22 mouse cellular contexts compared by ENCODE assay signal in genomic region chr11:105974593-105974992, GRCm38 (mm10). TPM values are rescaled to one million over a fixed set of nuclear protein-coding genes. Genes with fewer than 3 reads are reported as not detected.
DNase-seq lines count a peak whose midpoint lies in the region; ATAC-seq and TF ChIP-seq lines count a peak whose summit lies in the region.
"Had no signal": no experiment of that assay in that cellular context is flagged by ENCODE, and none has a peak within 500 bp of the region (broad histone marks: within the 10 kb centered on the region; RNA-seq: fewer than 3 reads in every experiment).

No protein-coding gene starts in this region.

- TF ChIP-seq CTCF in testis, adult 2 months (IDR thresholded peaks at IDR 0.05; ENCODE audit: control insufficient read depth, insufficient read depth, insufficient replicate concordance, low read depth, low read length), result no peak

- peak overlapping the region; percentile 70 for H3K27ac ChIP-seq in testis, adult 2 months (ENCODE audit: control insufficient read depth, insufficient read depth, low read depth, low read length)
- H3K27ac ChIP-seq in midbrain, embryonic 13.5 days, result no peak overlapping the region
- H3K27ac ChIP-seq: hindbrain, postnatal 0 days; lung, embryonic 15.5 days had no signal

- TF ChIP-seq POLR2A in testis, adult 2 months (IDR thresholded peaks at IDR 0.05; ENCODE audit: control insufficient read depth, low read depth, low read length), result no peak; the same call in 1 of the 2 replicates

- no peaks in the 10 kb centered on the region for H3K4me1 ChIP-seq in testis, adult 2 months (ENCODE audit: control insufficient read depth, insufficient read depth, low read length)
- no peaks in the 10 kb centered on the region for H3K4me1 ChIP-seq in midbrain, embryonic 13.5 days (replicated peaks)
- H3K4me1 ChIP-seq: lung, embryonic 15.5 days; megakaryocyte, embryonic 14.5 days had no signal

- ATAC-seq in midbrain, embryonic 13.5 days, result no peak
- ATAC-seq: forebrain, embryonic 16.5 days had no signal

- H3K4me2 ChIP-seq in midbrain, embryonic 13.5 days (replicated peaks), result no peak overlapping the region
- H3K4me2 ChIP-seq: lung, embryonic 15.5 days had no signal

- no peaks in the 10 kb centered on the region for H3K36me3 ChIP-seq in testis, adult 2 months (ENCODE audit: control insufficient read depth, insufficient read depth, low read length)
- no peaks in the 10 kb centered on the region for H3K36me3 ChIP-seq in midbrain, embryonic 13.5 days
- H3K36me3 ChIP-seq: lung, embryonic 15.5 days had no signal

- WGBS in midbrain, embryonic 13.5 days, result 97% methylated on average over 6 of the region's 6 CpGs

- H3K4me3 ChIP-seq in testis, adult 2 months (ENCODE audit: control insufficient read depth, low read depth, low read length), result peak overlapping the region; percentile 86
- no peak overlapping the region for H3K4me3 ChIP-seq in midbrain, embryonic 13.5 days (replicated peaks)
- H3K4me3 ChIP-seq: lung, embryonic 15.5 days; megakaryocyte, embryonic 14.5 days had no signal

- H3K27me3 ChIP-seq in testis, adult 2 months (ENCODE audit: control insufficient read depth, insufficient read depth, low read length), result no peaks in the 10 kb centered on the region
- peaks cover 14% of the 10 kb centered on the region for H3K27me3 ChIP-seq in midbrain, embryonic 13.5 days
- H3K27me3 ChIP-seq: lung, embryonic 15.5 days had no signal

- no peaks in the 10 kb centered on the region for H3K9me3 ChIP-seq in midbrain, embryonic 13.5 days
- H3K9me3 ChIP-seq: lung, embryonic 15.5 days; megakaryocyte, embryonic 14.5 days had no signal

- no peak overlapping the region for H3K9ac ChIP-seq in midbrain, embryonic 13.5 days (replicated peaks)
- H3K9ac ChIP-seq: lung, embryonic 15.5 days had no signal

- intact Hi-C loops in gastrocnemius, postnatal 14 days (cut with DNase I; ENCODE audit: low total_unique reads), result no loop called here

- DNase-seq in gastrocnemius, adult 18-20 months (ENCODE audit: low spot score), result peak; percentile 29
- DNase-seq in gastrocnemius, postnatal 4 days (ENCODE audit: low spot score in 2 of 2), result no peak
- DNase-seq in testis, postnatal 14 days (ENCODE audit: low spot score), result no peak
- peak; percentile 70 for DNase-seq in gastrocnemius, postnatal 14 days
- DNase-seq in right cerebral cortex, postnatal 25 days, result no peak
- DNase-seq in frontal cortex, postnatal 36 days (ENCODE audit: low spot score in 2 of 2), result no peak
- DNase-seq: heart, adult 18-20 months; liver; thymus, adult 2 months had no signal

RNA-seq across cellular contexts. Expression of gene Ace, which starts 6.8 kb away (rescaled TPM):
- 10 to 100 TPM; 19.5 to 19.7 TPM for total RNA-seq in gastrocnemius, adult 18-20 months (2021)
- total RNA-seq in gastrocnemius, postnatal 4 days (2021), result 10 to 100 TPM; 23.0 to 35.7 TPM
- polyA plus RNA-seq in testis, adult 2 months (2012; rRNA removed), result 389 and 421 TPM in 2 replicates
- total RNA-seq in gastrocnemius, postnatal 14 days (2021), result 10 to 100 TPM; 46.2 to 48.3 TPM
- 1.5 and 1.8 TPM in 2 replicates for polyA plus RNA-seq in midbrain, embryonic 13.5 days (2015; fragmentation: Nextera tagmentation; extraction: Ambion mirVana)

RNA-seq across cellular contexts. Expression of gene Ace3, which starts 19.9 kb away (rescaled TPM):
- not detected for total RNA-seq in gastrocnemius, adult 18-20 months (2021)
- total RNA-seq in gastrocnemius, postnatal 4 days (2021), result not detected
- polyA plus RNA-seq in testis, adult 2 months (2012; rRNA removed), result 78.7 and 82.6 TPM in 2 replicates
- not detected for total RNA-seq in gastrocnemius, postnatal 14 days (2021)
- polyA plus RNA-seq in midbrain, embryonic 13.5 days (2015; fragmentation: Nextera tagmentation; extraction: Ambion mirVana), result not detected in 2 replicates
- total RNA-seq: ES-E14; heart, adult 18-20 months; hindbrain, postnatal 0 days; layer of hippocampus, adult 18-20 months; left cerebral cortex, adult 8-10 months; neutrophil, adult 5-6 weeks had no signal
- polyA plus RNA-seq: C2C12; cortical plate, adult 2 months; forebrain, embryonic 16.5 days; heart, postnatal 0 days; hindbrain, postnatal 0 days; thymus, adult 2 months had no signal

RNA-seq across cellular contexts. Expression of gene Cyb561, which starts 21.5 kb away (rescaled TPM):
- 1 to 10 TPM; 3.0 to 3.4 TPM for total RNA-seq in gastrocnemius, adult 18-20 months (2021)
- total RNA-seq in gastrocnemius, postnatal 4 days (2021), result 1 to 10 TPM; 4.9 to 5.0 TPM
- polyA plus RNA-seq in testis, adult 2 months (2012; rRNA removed), result 21.8 and 36.1 TPM in 2 replicates
- 1 to 10 TPM; 6.4 to 8.2 TPM for total RNA-seq in gastrocnemius, postnatal 14 days (2021)
- polyA plus RNA-seq in midbrain, embryonic 13.5 days (2015; fragmentation: Nextera tagmentation; extraction: Ambion mirVana), result 35.5 and 37.6 TPM in 2 replicates
- total RNA-seq: neutrophil, adult 5-6 weeks had no signal

RNA-seq across cellular contexts. Expression of gene Kcnh6, which starts 33.3 kb away (rescaled TPM):
- not detected for total RNA-seq in gastrocnemius, adult 18-20 months (2021)
- total RNA-seq in gastrocnemius, postnatal 4 days (2021), result under 1 TPM in 1 of 2 experiments, not detected in 1; 0.31 TPM
- 0.41 and 0.46 TPM in 2 replicates for polyA plus RNA-seq in testis, adult 2 months (2012; rRNA removed)
- not detected for total RNA-seq in gastrocnemius, postnatal 14 days (2021)
- 0.75 and 0.90 TPM in 2 replicates for polyA plus RNA-seq in midbrain, embryonic 13.5 days (2015; fragmentation: Nextera tagmentation; extraction: Ambion mirVana)
- polyA plus RNA-seq: C2C12 had no signal

Comparison
In these comparisons a context has a peak if more than half of its experiments do, and no peak if none do; other contexts are left out.
1. DNase-seq: peak in gastrocnemius, adult 18-20 months (single experiment) and gastrocnemius, postnatal 14 days (single experiment); none in gastrocnemius, postnatal 4 days (0 of 2), testis, postnatal 14 days (single experiment), right cerebral cortex, postnatal 25 days (single experiment) and frontal cortex, postnatal 36 days (0 of 2).